Mouse (Mus musculus): ENCODE results near the gene Prkar1b. TPM values are rescaled to one million over a fixed set of nuclear protein-coding genes. Genes with fewer than 3 reads are reported as not detected.

Prkar1b gene
- polyA plus RNA-seq, 1 experiment from 2014 or later: 17.4 TPM

GRCm38 (mm10) chr5:139043546-139043945 is 106.3 kb downstream of the Prkar1b start:
- no peaks in the 10 kb centered on the region for H3K27me3 ChIP-seq (ENCODE audit: control insufficient read depth, insufficient read depth, low read depth, low read length)
- no peaks in the 10 kb centered on the region for H3K36me3 ChIP-seq (ENCODE audit: control insufficient read depth, insufficient read depth, low read length)
- 44% methylated on average over 4 of the region's 4 CpGs for WGBS
- no peak overlapping the region for H3K27ac ChIP-seq (ENCODE audit: low read length)
- no peaks in the 10 kb centered on the region for H3K4me1 ChIP-seq (replicated peaks; ENCODE audit: control insufficient read depth, insufficient read depth, low read length)
- no peak overlapping the region for H3K9ac ChIP-seq (ENCODE audit: low read length)
- H3K9me3 ChIP-seq (ENCODE audit: control insufficient read depth, low read length): no peaks in the 10 kb centered on the region
- no peak overlapping the region for H3K4me2 ChIP-seq (ENCODE audit: low read depth, low read length)
- H3K4me3 ChIP-seq (ENCODE audit: low read length): no peak overlapping the region
- no peak for ATAC-seq (ENCODE audit: low read depth)

GRCm38 (mm10) chr5:139042299-139042698 is 107.5 kb downstream of the Prkar1b start:
- no peaks in the 10 kb centered on the region for H3K36me3 ChIP-seq (ENCODE audit: control insufficient read depth, insufficient read depth, low read length)
- H3K9ac ChIP-seq (ENCODE audit: low read length): no peak overlapping the region
- H3K4me1 ChIP-seq (replicated peaks; ENCODE audit: control insufficient read depth, insufficient read depth, low read length): no peaks in the 10 kb centered on the region
- 71% methylated on average over 12 of the region's 12 CpGs for WGBS
- H3K27ac ChIP-seq (ENCODE audit: low read length): no peak overlapping the region
- H3K27me3 ChIP-seq (ENCODE audit: control insufficient read depth, insufficient read depth, low read depth, low read length): no peaks in the 10 kb centered on the region
- no peak for ATAC-seq (ENCODE audit: low read depth)
- H3K9me3 ChIP-seq (ENCODE audit: control insufficient read depth, low read length): no peaks in the 10 kb centered on the region
- no peak overlapping the region for H3K4me2 ChIP-seq (ENCODE audit: low read depth, low read length)
- H3K4me3 ChIP-seq (ENCODE audit: low read length): no peak overlapping the region

- 45% methylated on average over 2 of the region's 2 CpGs for WGBS
- Histone ChIP-seq H3K27ac (ENCODE audit: low read length) (no peak overlapping the region), H3K9me3 (ENCODE audit: control insufficient read depth, low read length) (no peaks in the 10 kb centered on the region), H3K9ac (ENCODE audit: low read length) (no peak overlapping the region), H3K27me3 (ENCODE audit: control insufficient read depth, insufficient read depth, low read depth, low read length) (no peaks in the 10 kb centered on the region), H3K4me3 (ENCODE audit: low read length) (no peak overlapping the region), H3K4me2 (ENCODE audit: low read depth, low read length) (no peak overlapping the region), H3K4me1 (replicated peaks; ENCODE audit: control insufficient read depth, insufficient read depth, low read length) (peaks cover 11% of the 10 kb centered on the region), H3K36me3 (ENCODE audit: control insufficient read depth, insufficient read depth, low read length) (no peaks in the 10 kb centered on the region)
- ATAC-seq (ENCODE audit: low read depth): no peak
Observed at GRCm38 (mm10) chr5:139035171-139035570, 114.6 kb downstream of the Prkar1b start.

- no peak; the same call in 1 of the 2 replicates for ATAC-seq (ENCODE audit: low read depth)
- no peak overlapping the region for H3K4me3 ChIP-seq (ENCODE audit: low read length)
- no peaks in the 10 kb centered on the region for H3K36me3 ChIP-seq (ENCODE audit: control insufficient read depth, insufficient read depth, low read length)
- H3K27ac ChIP-seq (ENCODE audit: low read length): no peak overlapping the region
- H3K9ac ChIP-seq (ENCODE audit: low read length): no peak overlapping the region
- H3K27me3 ChIP-seq (ENCODE audit: control insufficient read depth, insufficient read depth, low read depth, low read length): no peaks in the 10 kb centered on the region
- 36% methylated on average over 6 of the region's 6 CpGs for WGBS
- H3K4me2 ChIP-seq (ENCODE audit: low read depth, low read length): no peak overlapping the region
- H3K9me3 ChIP-seq (ENCODE audit: control insufficient read depth, low read length): no peaks in the 10 kb centered on the region
- peaks cover 11% of the 10 kb centered on the region for H3K4me1 ChIP-seq (replicated peaks; ENCODE audit: control insufficient read depth, insufficient read depth, low read length)
Observed at GRCm38 (mm10) chr5:139034746-139035145, 115.1 kb downstream of the Prkar1b start.

GRCm38 (mm10) chr5:139033406-139034317 is 116.1 kb downstream of the Prkar1b start:
- Histone ChIP-seq H3K4me2 (ENCODE audit: low read depth, low read length) (no peak overlapping the region), H3K36me3 (ENCODE audit: control insufficient read depth, insufficient read depth, low read length) (no peaks in the 10 kb centered on the region), H3K4me1 (replicated peaks; ENCODE audit: control insufficient read depth, insufficient read depth, low read length) (peaks cover 11% of the 10 kb centered on the region), H3K27me3 (ENCODE audit: control insufficient read depth, insufficient read depth, low read depth, low read length) (no peaks in the 10 kb centered on the region), H3K4me3 (ENCODE audit: low read length) (no peak overlapping the region), H3K27ac (ENCODE audit: low read length) (peak overlapping the region; percentile 69; the same call in 1 of the 2 replicates), H3K9me3 (ENCODE audit: control insufficient read depth, low read length) (no peaks in the 10 kb centered on the region), H3K9ac (ENCODE audit: low read length) (0 out of 2 replicates have a peak overlapping the region, but pooled peaks have one; percentile 1)
- WGBS: 37% methylated on average over 14 of the region's 14 CpGs
- ATAC-seq (ENCODE audit: low read depth): peak; percentile 75

- ATAC-seq (ENCODE audit: low read depth): peak; percentile 72
- Histone ChIP-seq H3K4me3 (ENCODE audit: low read length) (no peak overlapping the region), H3K9ac (ENCODE audit: low read length) (no peak overlapping the region; the same call in 1 of the 2 replicates), H3K36me3 (ENCODE audit: control insufficient read depth, insufficient read depth, low read length) (no peaks in the 10 kb centered on the region), H3K4me1 (replicated peaks; ENCODE audit: control insufficient read depth, insufficient read depth, low read length) (peaks cover 6% of the 10 kb centered on the region; the same call in 1 of the 2 replicates), H3K27me3 (ENCODE audit: control insufficient read depth, insufficient read depth, low read depth, low read length) (no peaks in the 10 kb centered on the region), H3K4me2 (ENCODE audit: low read depth, low read length) (no peak overlapping the region), H3K9me3 (ENCODE audit: control insufficient read depth, low read length) (no peaks in the 10 kb centered on the region), H3K27ac (ENCODE audit: low read length) (peak overlapping the region; percentile 38; the same call in 1 of the 2 replicates)
- WGBS: 37% methylated on average over 15 of the region's 15 CpGs
Observed at GRCm38 (mm10) chr5:139027603-139028002, 122.2 kb downstream of the Prkar1b start.

- H3K36me3 ChIP-seq (ENCODE audit: control insufficient read depth, insufficient read depth, low read length): no peaks in the 10 kb centered on the region
- WGBS: 54% methylated on average over 12 of the region's 12 CpGs
- no peak overlapping the region for H3K4me2 ChIP-seq (ENCODE audit: low read depth, low read length)
- no peak overlapping the region for H3K27ac ChIP-seq (ENCODE audit: low read length)
- H3K9me3 ChIP-seq (ENCODE audit: control insufficient read depth, low read length): no peaks in the 10 kb centered on the region
- H3K4me1 ChIP-seq (replicated peaks; ENCODE audit: control insufficient read depth, insufficient read depth, low read length): peaks cover 6% of the 10 kb centered on the region; the same call in 1 of the 2 replicates
- H3K9ac ChIP-seq (ENCODE audit: low read length): no peak overlapping the region
- no peak overlapping the region for H3K4me3 ChIP-seq (ENCODE audit: low read length)
- ATAC-seq (ENCODE audit: low read depth): no peak
- no peaks in the 10 kb centered on the region for H3K27me3 ChIP-seq (ENCODE audit: control insufficient read depth, insufficient read depth, low read depth, low read length)
Observed at GRCm38 (mm10) chr5:139024351-139025105, 125.3 kb downstream of the Prkar1b start.

- 50% methylated on average over 6 of the region's 6 CpGs for WGBS
- no peaks in the 10 kb centered on the region for H3K9me3 ChIP-seq (ENCODE audit: control insufficient read depth, low read length)
- H3K4me2 ChIP-seq (ENCODE audit: low read depth, low read length): no peak overlapping the region
- no peak overlapping the region for H3K9ac ChIP-seq (ENCODE audit: low read length)
- no peaks in the 10 kb centered on the region for H3K27me3 ChIP-seq (ENCODE audit: control insufficient read depth, insufficient read depth, low read depth, low read length)
- no peak overlapping the region for H3K4me3 ChIP-seq (ENCODE audit: low read length)
- H3K36me3 ChIP-seq (ENCODE audit: control insufficient read depth, insufficient read depth, low read length): no peaks in the 10 kb centered on the region
- H3K4me1 ChIP-seq (replicated peaks; ENCODE audit: control insufficient read depth, insufficient read depth, low read length): peaks cover 6% of the 10 kb centered on the region; the same call in 1 of the 2 replicates
- no peak overlapping the region for H3K27ac ChIP-seq (ENCODE audit: low read length)
- ATAC-seq (ENCODE audit: low read depth): no peak
Observed at GRCm38 (mm10) chr5:139020595-139020994, 129.2 kb downstream of the Prkar1b start.
